Mouse (Mus musculus): ENCODE measurements around the gene Slc26a6. TPM values are rescaled to one million over a fixed set of nuclear protein-coding genes. Genes with fewer than 3 reads are reported as not detected.

Gene Slc26a6
- polyA plus RNA-seq, 1 experiment: 15.9 TPM

GRCm38 (mm10) chr9:108912308-108912707 lies 59.2 kb downstream of the Slc26a6 start:
- TF ChIP-seq POLR2A (IDR thresholded peaks at IDR 0.05; ENCODE audit: extremely low read depth, insufficient read depth, low read length) (no peak), CTCF (IDR thresholded peaks at IDR 0.05; ENCODE audit: extremely low read depth, insufficient read depth, low read length) (no peak)
- H3K4me1 ChIP-seq (ENCODE audit: control insufficient read depth, insufficient read depth, low read length): no peaks in the 10 kb centered on the region
- no peak overlapping the region for H3K4me3 ChIP-seq (ENCODE audit: insufficient read depth, low read length)
- no peak overlapping the region for H3K27ac ChIP-seq (ENCODE audit: insufficient read depth, low read length)

- no peaks in the 10 kb centered on the region for H3K4me1 ChIP-seq (ENCODE audit: control insufficient read depth, insufficient read depth, low read length)
- no peak for TF ChIP-seq POLR2A (IDR thresholded peaks at IDR 0.05; ENCODE audit: extremely low read depth, insufficient read depth, low read length)
- TF ChIP-seq CTCF (IDR thresholded peaks at IDR 0.05; ENCODE audit: extremely low read depth, insufficient read depth, low read length): no peak
- H3K4me3 ChIP-seq (ENCODE audit: insufficient read depth, low read length): no peak overlapping the region
- H3K27ac ChIP-seq (ENCODE audit: insufficient read depth, low read length): no peak overlapping the region
These were observed 60.1 kb downstream of the Slc26a6 start for GRCm38 (mm10) chr9:108913161-108913560.

GRCm38 (mm10) chr9:108913621-108914020 lies 60.5 kb downstream of the Slc26a6 start:
- H3K27ac ChIP-seq (ENCODE audit: insufficient read depth, low read length): no peak overlapping the region
- no peaks in the 10 kb centered on the region for H3K4me1 ChIP-seq (ENCODE audit: control insufficient read depth, insufficient read depth, low read length)
- TF ChIP-seq CTCF (IDR thresholded peaks at IDR 0.05; ENCODE audit: extremely low read depth, insufficient read depth, low read length): no peak
- no peak for TF ChIP-seq POLR2A (IDR thresholded peaks at IDR 0.05; ENCODE audit: extremely low read depth, insufficient read depth, low read length)
- H3K4me3 ChIP-seq (ENCODE audit: insufficient read depth, low read length): no peak overlapping the region

- Histone ChIP-seq H3K4me1 (ENCODE audit: control insufficient read depth, insufficient read depth, low read length) (no peaks in the 10 kb centered on the region), H3K4me3 (ENCODE audit: insufficient read depth, low read length) (no peak within 1 kb of the TSS), H3K27ac (ENCODE audit: insufficient read depth, low read length) (no peak within 1 kb of the TSS)
- TF ChIP-seq CTCF (IDR thresholded peaks at IDR 0.05; ENCODE audit: extremely low read depth, insufficient read depth, low read length) (no peak), POLR2A (IDR thresholded peaks at IDR 0.05; ENCODE audit: extremely low read depth, insufficient read depth, low read length) (no peak)
These were observed 61.4 kb downstream of the Slc26a6 start, which contains the start of gene Tmem89 for GRCm38 (mm10) chr9:108914491-108914890. Tmem89 (plus strand) TSS chr9:108914619.

GRCm38 (mm10) chr9:108925897-108926296 lies 72.8 kb downstream of the Slc26a6 start:
- no peak overlapping the region for H3K27ac ChIP-seq (ENCODE audit: insufficient read depth, low read length)
- H3K4me3 ChIP-seq (ENCODE audit: insufficient read depth, low read length): no peak overlapping the region
- H3K4me1 ChIP-seq (ENCODE audit: control insufficient read depth, insufficient read depth, low read length): no peaks in the 10 kb centered on the region
- no peak for TF ChIP-seq CTCF (IDR thresholded peaks at IDR 0.05; ENCODE audit: extremely low read depth, insufficient read depth, low read length)
- TF ChIP-seq POLR2A (IDR thresholded peaks at IDR 0.05; ENCODE audit: extremely low read depth, insufficient read depth, low read length): no peak

- Histone ChIP-seq H3K27ac (ENCODE audit: insufficient read depth, low read length) (no peak overlapping the region), H3K4me3 (ENCODE audit: insufficient read depth, low read length) (no peak overlapping the region), H3K4me1 (ENCODE audit: control insufficient read depth, insufficient read depth, low read length) (no peaks in the 10 kb centered on the region)
- no peak for TF ChIP-seq POLR2A (IDR thresholded peaks at IDR 0.05; ENCODE audit: extremely low read depth, insufficient read depth, low read length)
- TF ChIP-seq CTCF (IDR thresholded peaks at IDR 0.05; ENCODE audit: extremely low read depth, insufficient read depth, low read length): no peak
These were observed 75.3 kb downstream of the Slc26a6 start for GRCm38 (mm10) chr9:108928424-108928823.

GRCm38 (mm10) chr9:108935991-108936390 lies 82.9 kb downstream of the Slc26a6 start:
- Histone ChIP-seq H3K27ac (ENCODE audit: insufficient read depth, low read length) (no peak overlapping the region), H3K4me3 (ENCODE audit: insufficient read depth, low read length) (peak overlapping the region; percentile 94; the same call in 1 of the 2 replicates), H3K4me1 (ENCODE audit: control insufficient read depth, insufficient read depth, low read length) (no peaks in the 10 kb centered on the region; the same call in 1 of the 2 replicates)
- no peak for TF ChIP-seq POLR2A (IDR thresholded peaks at IDR 0.05; ENCODE audit: extremely low read depth, insufficient read depth, low read length)
- TF ChIP-seq CTCF (IDR thresholded peaks at IDR 0.05; ENCODE audit: extremely low read depth, insufficient read depth, low read length): no peak

- TF ChIP-seq CTCF (IDR thresholded peaks at IDR 0.05; ENCODE audit: extremely low read depth, insufficient read depth, low read length) (peak; percentile 92), POLR2A (IDR thresholded peaks at IDR 0.05; ENCODE audit: extremely low read depth, insufficient read depth, low read length) (peak; percentile 94)
- peak within 1 kb of the TSS; percentile 74 for H3K27ac ChIP-seq (ENCODE audit: insufficient read depth, low read length)
- no peaks in the 10 kb centered on the region; the same call in 1 of the 2 replicates for H3K4me1 ChIP-seq (ENCODE audit: control insufficient read depth, insufficient read depth, low read length)
- peak within 1 kb of the TSS; percentile 94 for H3K4me3 ChIP-seq (ENCODE audit: insufficient read depth, low read length)
These were observed 83.6 kb downstream of the Slc26a6 start, which contains the start of gene Uqcrc1 for GRCm38 (mm10) chr9:108936418-108937364. Uqcrc1 (plus strand) TSS chr9:108936633.

GRCm38 (mm10) chr9:108945111-108945510 lies 92.0 kb downstream of the Slc26a6 start:
- H3K4me3 ChIP-seq (ENCODE audit: insufficient read depth, low read length): no peak overlapping the region
- TF ChIP-seq POLR2A (IDR thresholded peaks at IDR 0.05; ENCODE audit: extremely low read depth, insufficient read depth, low read length) (no peak), CTCF (IDR thresholded peaks at IDR 0.05; ENCODE audit: extremely low read depth, insufficient read depth, low read length) (no peak)
- peaks cover 4% of the 10 kb centered on the region; the same call in 1 of the 2 replicates for H3K4me1 ChIP-seq (ENCODE audit: control insufficient read depth, insufficient read depth, low read length)
- H3K27ac ChIP-seq (ENCODE audit: insufficient read depth, low read length): no peak overlapping the region

Measured in cortical plate, adult 2 months (tissue).